Mouse (Mus musculus): ENCODE data around the gene Megf11.

- TF ChIP-seq CTCF (IDR thresholded peaks at IDR 0.05; ENCODE audit: borderline replicate concordance, insufficient read depth, low read length) = no peak
- TF ChIP-seq POLR2A (IDR thresholded peaks at IDR 0.05; ENCODE audit: low read depth, low read length) = no peak
Observed at GRCm38 (mm10) chr9:64703420-64703965, 318.1 kb downstream of the Megf11 start.
